Mouse (Mus musculus) E14TG2a.4 (cell line): ENCODE measurements around the gene Pex5.

ENCODE experiments used
- H3K27me3 ChIP-seq: 2 replicates; pipeline ENCODE4 v1.6.1; 2014; ENCODE audit warnings: low read length, control low read depth; ENCODE audit not compliant: insufficient read depth
- H3K36me3 ChIP-seq: 2 replicates; pipeline ENCODE4 v1.6.1; 2014; ENCODE audit warnings: low read length, control low read depth; ENCODE audit not compliant: insufficient read depth
- H3K4me1 ChIP-seq: replicated peaks from 2 replicates; pipeline ENCODE4 v1.6.1; 2014; ENCODE audit warnings: low read depth, low read length, control low read depth
- H3K4me3 ChIP-seq: replicated peaks from 2 replicates; pipeline ENCODE4 v1.5.1; 2014; ENCODE audit warnings: mild to moderate bottlenecking, low read length
- H3K9me3 ChIP-seq: 2 replicates; pipeline ENCODE4 v1.6.1; 2014; ENCODE audit warnings: low read length, control low read depth
- CTCF ChIP-seq: conservative IDR thresholded peaks from 2 replicates; pipeline ENCODE4 v1.5.1; 2014; ENCODE audit warnings: low read length
- NANOG ChIP-seq: IDR thresholded peaks from 2 replicates; pipeline ENCODE4 v1.6.1; 2014; ENCODE audit warnings: borderline replicate concordance, low read length, mixed read lengths
- POU5F1 ChIP-seq: IDR thresholded peaks from 2 replicates; pipeline ENCODE4 v1.6.1; 2014; ENCODE audit warnings: low read length, borderline replicate concordance

Pex5 gene

DNA sequence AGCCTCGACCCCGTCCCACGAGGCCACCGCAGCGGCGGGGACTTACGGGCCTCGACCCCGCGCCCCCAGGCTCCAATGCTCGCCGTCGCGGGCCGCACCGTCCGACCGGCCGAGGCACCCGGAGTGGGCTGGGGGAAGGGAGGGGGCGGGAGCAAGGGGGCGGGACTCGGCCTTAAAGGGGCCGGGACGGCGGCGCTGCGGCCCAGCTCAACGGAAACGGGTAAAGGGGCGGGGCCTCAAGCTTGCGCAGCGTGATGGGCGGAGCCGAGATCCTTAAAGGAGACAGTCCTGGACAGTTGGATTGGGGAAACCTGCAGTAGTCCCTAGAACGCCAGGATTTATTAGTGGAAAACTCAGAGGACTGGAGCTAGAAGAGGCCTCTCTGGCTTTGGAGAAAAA lies at the start of gene Pex5:
Gene Pex5 (minus strand): TSS at position 141 of the 399 bp plus-strand sequence.
- Histone ChIP-seq H3K27me3 (no peaks in the 10 kb centered on the region), H3K36me3 (peaks cover 29% of the 10 kb centered on the region), H3K9me3 (no peaks in the 10 kb centered on the region), H3K4me1 (peaks cover 27% of the 10 kb centered on the region), H3K4me3 (peak within 1 kb of the TSS; percentile 88)
- TF ChIP-seq CTCF (no peak), POU5F1 (no peak), NANOG (no peak)

- peak overlapping the region; percentile 78 for H3K4me3 ChIP-seq
- no peak for TF ChIP-seq POU5F1
- TF ChIP-seq NANOG = no peak
- no peak for TF ChIP-seq CTCF
- H3K4me1 ChIP-seq = peaks cover 37% of the 10 kb centered on the region
- H3K27me3 ChIP-seq = peaks cover 55% of the 10 kb centered on the region
- no peaks in the 10 kb centered on the region; the same call in 1 of the 2 replicates for H3K36me3 ChIP-seq
- no peaks in the 10 kb centered on the region for H3K9me3 ChIP-seq
Measured at GRCm38 (mm10) chr6:124463881-124464291, 49.0 kb upstream of the Pex5 start.

GRCm38 (mm10) chr6:124459388-124459787 lies 44.5 kb upstream of the Pex5 start:
- H3K36me3 ChIP-seq = no peaks in the 10 kb centered on the region; the same call in 1 of the 2 replicates
- H3K27me3 ChIP-seq = peaks cover 39% of the 10 kb centered on the region
- TF ChIP-seq NANOG (no peak), CTCF (no peak), POU5F1 (no peak)
- no peak overlapping the region for H3K4me3 ChIP-seq
- H3K4me1 ChIP-seq = peaks cover 37% of the 10 kb centered on the region
- H3K9me3 ChIP-seq = no peaks in the 10 kb centered on the region

DNA sequence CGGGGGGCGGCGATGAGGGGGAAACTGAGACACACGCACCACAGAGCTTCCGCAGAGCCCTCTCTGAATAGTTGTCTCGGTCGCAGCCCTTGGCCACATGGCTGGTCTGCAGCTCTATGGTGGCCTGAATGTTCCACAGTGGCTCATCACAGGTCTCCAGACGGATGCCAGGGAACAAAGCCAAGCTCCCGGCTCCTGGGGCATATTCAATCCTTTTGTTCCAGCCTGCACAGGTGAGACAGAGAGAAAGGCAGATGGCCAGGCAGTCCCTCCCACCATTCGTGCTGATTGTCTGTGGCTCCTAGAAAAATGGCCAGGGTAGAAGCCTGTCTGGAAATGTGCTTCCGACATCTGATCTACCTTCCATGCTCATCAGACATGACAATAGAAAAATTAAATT lies 43.6 kb upstream of the Pex5 start:
- H3K4me1 ChIP-seq = peaks cover 34% of the 10 kb centered on the region
- no peaks in the 10 kb centered on the region for H3K9me3 ChIP-seq
- peaks cover 30% of the 10 kb centered on the region for H3K27me3 ChIP-seq
- H3K36me3 ChIP-seq = no peaks in the 10 kb centered on the region; the same call in 1 of the 2 replicates
- H3K4me3 ChIP-seq = no peak overlapping the region
- TF ChIP-seq POU5F1 (no peak), NANOG (no peak), CTCF (no peak)

DNA sequence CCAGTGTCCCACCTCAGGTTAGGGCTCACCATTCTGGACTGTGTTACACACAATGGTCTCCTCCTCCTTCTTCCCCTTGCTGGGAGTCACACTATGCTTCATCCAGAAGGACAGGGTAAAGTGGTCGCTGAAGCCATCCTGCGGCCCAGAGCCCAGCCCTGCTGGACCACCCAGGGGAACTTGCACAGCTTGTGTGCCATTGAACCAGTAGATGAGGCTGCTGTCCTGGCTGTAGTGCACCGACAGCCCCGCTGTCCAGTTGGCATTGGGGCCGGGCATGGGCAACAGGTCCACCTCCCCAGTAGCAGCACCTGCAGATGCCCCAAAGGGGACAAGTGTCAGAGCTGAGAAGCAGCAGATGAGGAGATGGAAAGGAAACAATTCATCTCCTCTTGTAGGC lies 43.0 kb upstream of the Pex5 start:
- Histone ChIP-seq H3K27me3 (peaks cover 23% of the 10 kb centered on the region), H3K36me3 (no peaks in the 10 kb centered on the region; the same call in 1 of the 2 replicates), H3K4me3 (no peak overlapping the region), H3K9me3 (no peaks in the 10 kb centered on the region), H3K4me1 (peaks cover 41% of the 10 kb centered on the region)
- no peak for TF ChIP-seq NANOG
- TF ChIP-seq POU5F1 = no peak
- TF ChIP-seq CTCF = no peak

- Histone ChIP-seq H3K4me1 (peaks cover 50% of the 10 kb centered on the region), H3K4me3 (no peak overlapping the region), H3K9me3 (no peaks in the 10 kb centered on the region), H3K27me3 (peaks cover 9% of the 10 kb centered on the region; the same call in 1 of the 2 replicates), H3K36me3 (no peaks in the 10 kb centered on the region; the same call in 1 of the 2 replicates)
- TF ChIP-seq POU5F1 = no peak
- TF ChIP-seq CTCF = no peak
- TF ChIP-seq NANOG = no peak
Measured at GRCm38 (mm10) chr6:124456243-124456642, 41.4 kb upstream of the Pex5 start.

DNA sequence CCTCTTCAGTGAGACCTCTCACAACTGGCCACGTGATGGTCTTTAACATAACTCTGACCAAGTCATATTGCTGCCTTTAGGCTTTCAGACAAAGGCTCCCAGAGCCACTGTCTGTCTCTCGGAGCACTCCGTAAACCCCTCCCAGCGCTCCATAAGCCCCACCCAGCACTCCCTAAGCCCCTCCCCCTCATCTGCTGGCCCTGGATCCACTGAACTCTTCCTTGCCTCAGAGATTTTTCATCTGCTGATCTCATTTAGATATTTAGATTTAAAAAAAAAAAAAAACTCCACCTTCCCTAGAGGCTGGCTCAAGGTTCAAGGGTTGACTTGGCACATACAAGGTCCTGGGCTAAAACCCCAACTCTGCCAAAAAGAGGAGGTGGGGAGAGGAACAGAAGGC lies 38.9 kb upstream of the Pex5 start:
- H3K9me3 ChIP-seq = no peaks in the 10 kb centered on the region

DNA sequence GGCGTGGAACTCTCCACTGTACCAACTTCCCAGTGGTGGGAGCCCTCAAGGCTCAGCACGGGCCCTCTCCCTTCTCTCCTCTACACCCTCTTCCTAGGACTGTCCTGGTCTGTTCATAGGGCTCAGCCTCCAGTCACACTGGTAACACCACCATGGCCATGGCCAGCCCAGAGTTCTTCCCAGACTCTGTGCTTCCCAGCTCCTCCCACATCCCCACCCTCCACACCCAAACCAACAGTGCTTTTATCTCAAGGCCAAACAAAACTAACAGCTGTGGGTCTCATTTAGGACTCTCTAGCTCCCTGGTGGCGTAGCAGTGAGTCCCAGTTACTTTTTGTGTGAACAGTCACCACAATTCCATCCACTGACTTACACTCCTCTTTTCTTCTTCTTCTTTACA lies 37.1 kb upstream of the Pex5 start:
- Histone ChIP-seq H3K27me3 (peaks cover 11% of the 10 kb centered on the region; the same call in 1 of the 2 replicates), H3K4me3 (no peak overlapping the region), H3K4me1 (peaks cover 70% of the 10 kb centered on the region), H3K36me3 (peaks cover 8% of the 10 kb centered on the region; the same call in 1 of the 2 replicates), H3K9me3 (no peaks in the 10 kb centered on the region)
- TF ChIP-seq POU5F1 (no peak), CTCF (no peak), NANOG (no peak)

More for the DNA sequence above, 38.9 kb upstream of the Pex5 start:
- Histone ChIP-seq H3K27me3 (peaks cover 14% of the 10 kb centered on the region; the same call in 1 of the 2 replicates), H3K4me1 (peaks cover 64% of the 10 kb centered on the region), H3K4me3 (no peak overlapping the region), H3K36me3 (no peaks in the 10 kb centered on the region)
- TF ChIP-seq NANOG (no peak), CTCF (no peak), POU5F1 (no peak)
